Mouse (Mus musculus): ENCODE results near the gene Nphp4.

Gene Nphp4

GRCm38 (mm10) chr4:152476427-152477023, at the start of gene Nphp4:
Gene Nphp4 (plus strand): TSS chr4:152476706.
- no peak for DNase-seq (ENCODE audit: low spot score in 2 of 2)

- no peak for DNase-seq (ENCODE audit: low spot score in 2 of 2)
These were observed 48.2 kb upstream of the Nphp4 start for GRCm38 (mm10) chr4:152428259-152428658.

- peak in 1 of 2 experiments; percentile 41 for DNase-seq (ENCODE audit: low spot score in 2 of 2)
These were observed 44.2 kb upstream of the Nphp4 start for GRCm38 (mm10) chr4:152432308-152432707.

- peak; percentile 79 to 91 for DNase-seq (ENCODE audit: low spot score in 2 of 2)
These were observed 41.7 kb upstream of the Nphp4 start for GRCm38 (mm10) chr4:152434836-152435235.

GRCm38 (mm10) chr4:152435255-152435654, 41.3 kb upstream of the Nphp4 start:
- DNase-seq (ENCODE audit: low spot score in 2 of 2), result peak; percentile 58 to 73

GRCm38 (mm10) chr4:152440882-152441281, 35.6 kb upstream of the Nphp4 start:
- DNase-seq (ENCODE audit: low spot score in 2 of 2), result no peak

- DNase-seq (ENCODE audit: low spot score in 2 of 2), result no peak
These were observed 35.0 kb upstream of the Nphp4 start for GRCm38 (mm10) chr4:152441536-152441935.

- no peak for DNase-seq (ENCODE audit: low spot score in 2 of 2)
These were observed 30.3 kb upstream of the Nphp4 start for GRCm38 (mm10) chr4:152446178-152446577.

- DNase-seq (ENCODE audit: low spot score in 2 of 2), result no peak
These were observed 28.5 kb upstream of the Nphp4 start for GRCm38 (mm10) chr4:152447731-152448665.

- no peak for DNase-seq (ENCODE audit: low spot score in 2 of 2)
These were observed 27.9 kb upstream of the Nphp4 start for GRCm38 (mm10) chr4:152448666-152449018.

GRCm38 (mm10) chr4:152451371-152451770, 25.1 kb upstream of the Nphp4 start:
- no peak for DNase-seq (ENCODE audit: low spot score in 2 of 2)

- peak; percentile 68 to 79 for DNase-seq (ENCODE audit: low spot score in 2 of 2)
These were observed 23.4 kb upstream of the Nphp4 start for GRCm38 (mm10) chr4:152453079-152453478.

GRCm38 (mm10) chr4:152454153-152454552, 22.4 kb upstream of the Nphp4 start:
- DNase-seq (ENCODE audit: low spot score in 2 of 2), result no peak

- DNase-seq (ENCODE audit: low spot score in 2 of 2), result peak in 1 of 2 experiments; percentile 63
These were observed 19.9 kb upstream of the Nphp4 start for GRCm38 (mm10) chr4:152456609-152457008.

- no peak for DNase-seq (ENCODE audit: low spot score in 2 of 2)
These were observed 18.8 kb upstream of the Nphp4 start for GRCm38 (mm10) chr4:152457673-152458072.

- no peak for DNase-seq (ENCODE audit: low spot score in 2 of 2)
These were observed 14.0 kb upstream of the Nphp4 start for GRCm38 (mm10) chr4:152462516-152462915.

- no peak for DNase-seq (ENCODE audit: low spot score in 2 of 2)
These were observed 13.4 kb upstream of the Nphp4 start for GRCm38 (mm10) chr4:152463147-152463546.

- no peak for DNase-seq (ENCODE audit: low spot score in 2 of 2)
These were observed 11.4 kb upstream of the Nphp4 start for GRCm38 (mm10) chr4:152465116-152465515.

- no peak for DNase-seq (ENCODE audit: low spot score in 2 of 2)
These were observed 9.9 kb upstream of the Nphp4 start for GRCm38 (mm10) chr4:152466601-152467000.

- no peak for DNase-seq (ENCODE audit: low spot score in 2 of 2)
These were observed 8.6 kb upstream of the Nphp4 start for GRCm38 (mm10) chr4:152467951-152468350.

- DNase-seq (ENCODE audit: low spot score in 2 of 2), result no peak
These were observed 565 bp upstream of the Nphp4 start for GRCm38 (mm10) chr4:152475941-152476340.

- no peak for DNase-seq (ENCODE audit: low spot score in 2 of 2)
These were observed 580 bp downstream of the Nphp4 start for GRCm38 (mm10) chr4:152477106-152477465.

Data from frontal cortex, postnatal 14 days (tissue).